18 mouse cellular contexts compared by ENCODE assay signal in the genomic region with DNA sequence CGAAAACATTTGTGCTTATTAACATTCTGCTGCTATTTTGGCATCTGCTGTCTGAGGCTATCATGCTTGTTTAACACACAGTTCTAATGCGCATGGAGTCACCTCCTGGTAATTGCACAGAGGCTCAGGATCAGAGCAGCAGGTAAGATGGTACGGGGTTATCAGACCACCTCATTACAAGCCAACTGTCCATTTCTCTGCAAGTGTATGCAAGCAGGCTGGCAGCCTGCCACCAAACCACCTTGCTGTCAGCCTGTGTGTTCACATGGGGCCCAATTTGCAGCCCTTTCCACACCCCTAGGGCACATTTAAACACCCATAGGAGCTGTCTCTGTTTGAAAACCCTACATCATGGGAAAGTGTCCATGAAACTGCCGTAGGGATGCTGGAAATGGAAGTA.
DNase-seq lines count a peak whose midpoint lies in the region; ATAC-seq and TF ChIP-seq lines count a peak whose summit lies in the region.
"Had no signal": no experiment of that assay in that cellular context is flagged by ENCODE, and none has a peak within 500 bp of the region (broad histone marks: within the 10 kb centered on the region; RNA-seq: fewer than 3 reads in every experiment).

No protein-coding gene starts in this region.

- H3K4me2 ChIP-seq in forebrain, embryonic 13.5 days = no peak overlapping the region
- H3K4me2 ChIP-seq in forebrain, embryonic 12.5 days = no peak overlapping the region
- no peak overlapping the region for H3K4me2 ChIP-seq in hindbrain, postnatal 0 days (ENCODE audit: low read depth, low read length)
- no peak overlapping the region for H3K4me2 ChIP-seq in hindbrain, embryonic 12.5 days (replicated peaks)
- H3K4me2 ChIP-seq in forebrain, embryonic 16.5 days (ENCODE audit: low read length) = no peak overlapping the region
- no peak overlapping the region for H3K4me2 ChIP-seq in midbrain, embryonic 15.5 days
- H3K4me2 ChIP-seq: embryonic facial prominence, embryonic 12.5 days; heart, embryonic 15.5 days; limb, embryonic 15.5 days; liver, embryonic 15.5 days had no signal

- no peak overlapping the region for H3K4me3 ChIP-seq in forebrain, embryonic 13.5 days
- H3K4me3 ChIP-seq in forebrain, embryonic 12.5 days (replicated peaks) = no peak overlapping the region
- no peak overlapping the region for H3K4me3 ChIP-seq in hindbrain, postnatal 0 days (ENCODE audit: low read length)
- H3K4me3 ChIP-seq in hindbrain, embryonic 12.5 days = no peak overlapping the region
- no peak overlapping the region for H3K4me3 ChIP-seq in forebrain, embryonic 16.5 days (replicated peaks; ENCODE audit: low read length)
- H3K4me3 ChIP-seq in midbrain, embryonic 15.5 days = no peak overlapping the region
- H3K4me3 ChIP-seq: embryonic facial prominence, embryonic 12.5 days; heart, adult 2 months; heart, embryonic 15.5 days; limb, embryonic 15.5 days; liver, embryonic 15.5 days had no signal

- no peaks in the 10 kb centered on the region for H3K27me3 ChIP-seq in forebrain, embryonic 13.5 days
- H3K27me3 ChIP-seq in forebrain, embryonic 12.5 days = no peaks in the 10 kb centered on the region
- H3K27me3 ChIP-seq in hindbrain, postnatal 0 days (ENCODE audit: insufficient read depth, low read length) = no peaks in the 10 kb centered on the region
- no peaks in the 10 kb centered on the region for H3K27me3 ChIP-seq in hindbrain, embryonic 12.5 days
- H3K27me3 ChIP-seq in forebrain, embryonic 16.5 days (replicated peaks; ENCODE audit: control insufficient read depth, insufficient read depth, low read length) = no peaks in the 10 kb centered on the region
- no peaks in the 10 kb centered on the region for H3K27me3 ChIP-seq in midbrain, embryonic 15.5 days (replicated peaks)
- H3K27me3 ChIP-seq: embryonic facial prominence, embryonic 12.5 days; heart, embryonic 15.5 days; limb, embryonic 15.5 days; liver, embryonic 15.5 days had no signal

- peaks cover 31% of the 10 kb centered on the region for H3K4me1 ChIP-seq in forebrain, embryonic 13.5 days
- H3K4me1 ChIP-seq in forebrain, embryonic 12.5 days = peaks cover 14% of the 10 kb centered on the region
- H3K4me1 ChIP-seq in hindbrain, postnatal 0 days (ENCODE audit: insufficient read depth, low read length) = 0 out of 2 replicates have a peak, but pooled peaks cover 6% of the 10 kb centered on the region
- no peaks in the 10 kb centered on the region for H3K4me1 ChIP-seq in hindbrain, embryonic 12.5 days
- peaks cover 9% of the 10 kb centered on the region for H3K4me1 ChIP-seq in forebrain, embryonic 16.5 days (replicated peaks; ENCODE audit: control insufficient read depth, insufficient read depth, low read length)
- H3K4me1 ChIP-seq in midbrain, embryonic 15.5 days = 0 out of 2 replicates have a peak, but pooled peaks cover 4% of the 10 kb centered on the region
- H3K4me1 ChIP-seq: embryonic facial prominence, embryonic 12.5 days; liver, embryonic 15.5 days had no signal

- peak overlapping the region; percentile 57 for H3K27ac ChIP-seq in forebrain, embryonic 13.5 days
- H3K27ac ChIP-seq in forebrain, embryonic 12.5 days = no peak overlapping the region
- H3K27ac ChIP-seq in hindbrain, postnatal 0 days = 0 out of 2 replicates have a peak overlapping the region, but pooled peaks have one; percentile 15
- H3K27ac ChIP-seq in hindbrain, embryonic 12.5 days = no peak overlapping the region
- H3K27ac ChIP-seq in forebrain, embryonic 16.5 days (ENCODE audit: low read length) = no peak overlapping the region
- H3K27ac ChIP-seq in midbrain, embryonic 15.5 days = peak overlapping the region; percentile 28
- H3K27ac ChIP-seq: embryonic facial prominence, embryonic 12.5 days; heart, adult 2 months; heart, embryonic 15.5 days; kidney, postnatal 0 days; limb, embryonic 15.5 days; liver, embryonic 15.5 days; stomach, postnatal 0 days had no signal

- no peak for TF ChIP-seq CTCF in hindbrain, postnatal 0 days (IDR thresholded peaks at IDR 0.05; ENCODE audit: low read depth)

- H3K9ac ChIP-seq in forebrain, embryonic 13.5 days = no peak overlapping the region
- no peak overlapping the region for H3K9ac ChIP-seq in forebrain, embryonic 12.5 days
- H3K9ac ChIP-seq in hindbrain, postnatal 0 days (replicated peaks; ENCODE audit: low read length) = no peak overlapping the region
- H3K9ac ChIP-seq in hindbrain, embryonic 12.5 days = no peak overlapping the region
- no peak overlapping the region for H3K9ac ChIP-seq in forebrain, embryonic 16.5 days (replicated peaks; ENCODE audit: low read depth, low read length)
- no peak overlapping the region for H3K9ac ChIP-seq in midbrain, embryonic 15.5 days
- H3K9ac ChIP-seq: embryonic facial prominence, embryonic 12.5 days; heart, embryonic 15.5 days; limb, embryonic 15.5 days; liver, embryonic 15.5 days had no signal

- H3K9me3 ChIP-seq in forebrain, embryonic 13.5 days (replicated peaks) = no peaks in the 10 kb centered on the region; the same call in 1 of the 2 replicates
- H3K9me3 ChIP-seq in forebrain, embryonic 12.5 days = no peaks in the 10 kb centered on the region
- no peaks in the 10 kb centered on the region for H3K9me3 ChIP-seq in hindbrain, postnatal 0 days (ENCODE audit: low read length)
- no peaks in the 10 kb centered on the region for H3K9me3 ChIP-seq in hindbrain, embryonic 12.5 days (replicated peaks)
- no peaks in the 10 kb centered on the region for H3K9me3 ChIP-seq in forebrain, embryonic 16.5 days (ENCODE audit: control insufficient read depth, low read length)
- no peaks in the 10 kb centered on the region for H3K9me3 ChIP-seq in midbrain, embryonic 15.5 days
- H3K9me3 ChIP-seq: embryonic facial prominence, embryonic 12.5 days; heart, embryonic 15.5 days; limb, embryonic 15.5 days; liver, embryonic 15.5 days had no signal

- WGBS in forebrain, embryonic 13.5 days = 46% methylated on average over 4 of the region's 4 CpGs
- 64% methylated on average over 4 of the region's 4 CpGs for WGBS in forebrain, embryonic 12.5 days
- WGBS in hindbrain, postnatal 0 days = 34% methylated on average over 4 of the region's 4 CpGs
- 66% methylated on average over 4 of the region's 4 CpGs for WGBS in hindbrain, embryonic 12.5 days
- 30% methylated on average over 4 of the region's 4 CpGs for WGBS in forebrain, embryonic 16.5 days
- whole genome bisulfite sequencing in midbrain, embryonic 15.5 days = 30% methylated on average over 4 of the region's 4 CpGs

- ATAC-seq in forebrain, embryonic 13.5 days = peak; percentile 52; the same call in 1 of the 2 replicates
- no peak; the same call in 1 of the 2 replicates for ATAC-seq in forebrain, embryonic 12.5 days (ENCODE audit: low FRiP score)
- peak; percentile 56; the same call in 1 of the 2 replicates for ATAC-seq in hindbrain, postnatal 0 days
- ATAC-seq in hindbrain, embryonic 12.5 days (ENCODE audit: low FRiP score) = no peak
- peak; percentile 64; the same call in 1 of the 2 replicates for ATAC-seq in forebrain, embryonic 16.5 days
- peak; percentile 66; the same call in 1 of the 2 replicates for ATAC-seq in midbrain, embryonic 15.5 days (replicated peaks)

- DNase-seq in hindbrain, postnatal 0 days (ENCODE audit: low spot score) = peak; percentile 76
- no peak for DNase-seq in lung, postnatal 4 days
- DNase-seq: gastrocnemius, postnatal 14 days; heart, adult 2 months; kidney, adult 18-20 months; layer of hippocampus, postnatal 36 days; right cerebral cortex, adult 18-20 months had no signal

- no peaks in the 10 kb centered on the region for H3K36me3 ChIP-seq in forebrain, embryonic 13.5 days (ENCODE audit: poor library complexity, severe bottlenecking)
- H3K36me3 ChIP-seq in forebrain, embryonic 12.5 days (replicated peaks) = no peaks in the 10 kb centered on the region
- no peaks in the 10 kb centered on the region for H3K36me3 ChIP-seq in hindbrain, postnatal 0 days (ENCODE audit: insufficient read depth, low read length)
- no peaks in the 10 kb centered on the region for H3K36me3 ChIP-seq in hindbrain, embryonic 12.5 days
- H3K36me3 ChIP-seq in forebrain, embryonic 16.5 days (ENCODE audit: control insufficient read depth, insufficient read depth) = no peaks in the 10 kb centered on the region
- H3K36me3 ChIP-seq in midbrain, embryonic 15.5 days (replicated peaks) = no peaks in the 10 kb centered on the region
- H3K36me3 ChIP-seq: embryonic facial prominence, embryonic 12.5 days; heart, embryonic 15.5 days; limb, embryonic 15.5 days; liver, embryonic 15.5 days had no signal

Comparison
In these comparisons a context has a peak if more than half of its experiments do, and no peak if none do; other contexts are left out.
1. ATAC-seq: peak in forebrain, embryonic 13.5 days (single experiment), hindbrain, postnatal 0 days (single experiment), forebrain, embryonic 16.5 days (single experiment) and midbrain, embryonic 15.5 days (single experiment); none in forebrain, embryonic 12.5 days (single experiment) and hindbrain, embryonic 12.5 days (single experiment).
2. H3K27ac ChIP-seq: peak in forebrain, embryonic 13.5 days (single experiment), hindbrain, postnatal 0 days (single experiment) and midbrain, embryonic 15.5 days (single experiment); none in forebrain, embryonic 12.5 days (single experiment), hindbrain, embryonic 12.5 days (single experiment) and forebrain, embryonic 16.5 days (single experiment).